27 mouse cellular contexts compared by ENCODE assay signal in genomic region chr1:77385613-77386012, GRCm38 (mm10).
"Had no signal": no experiment of that assay in that cellular context is flagged by ENCODE, and none has a peak within 500 bp of the region (broad histone marks: within the 10 kb centered on the region; RNA-seq: fewer than 3 reads in every experiment).

No protein-coding gene starts in this region.

- ATAC-seq: inflammation-experienced regulatory T-cells, adult 6 months; intestine, embryonic 15.5 days; intestine, postnatal 0 days; liver, postnatal 0 days had no signal

- H3K4me2 ChIP-seq: heart, embryonic 12.5 days; hindbrain, embryonic 12.5 days; hindbrain, embryonic 15.5 days; intestine, embryonic 15.5 days; limb, embryonic 13.5 days; limb, embryonic 15.5 days; liver, embryonic 13.5 days; liver, embryonic 15.5 days had no signal

- DNase-seq: gastrocnemius, adult 2 months; gastrocnemius, postnatal 10 days; gastrocnemius, postnatal 25 days; heart, adult 18-20 months; heart, postnatal 10 days; heart, postnatal 4 days; kidney, adult 18-20 months; kidney, adult 8-10 months; kidney, postnatal 10 days; kidney, postnatal 25 days; kidney, postnatal 4 days; layer of hippocampus, adult 9-11 months; left cerebral cortex, postnatal 4 days; liver, embryonic 13.5 days; liver, postnatal 0 days had no signal

- H3K27me3 ChIP-seq: hindbrain, embryonic 12.5 days; hindbrain, embryonic 15.5 days; intestine, embryonic 15.5 days; limb, embryonic 13.5 days; limb, embryonic 15.5 days; liver, embryonic 13.5 days; liver, embryonic 15.5 days had no signal

- H3K4me1 ChIP-seq: intestine, embryonic 15.5 days; liver, embryonic 13.5 days; liver, embryonic 15.5 days had no signal

- H3K9ac ChIP-seq: heart, embryonic 12.5 days; hindbrain, embryonic 12.5 days; hindbrain, embryonic 15.5 days; intestine, embryonic 15.5 days; limb, embryonic 13.5 days; limb, embryonic 15.5 days; liver, embryonic 13.5 days; liver, embryonic 15.5 days; liver, postnatal 0 days had no signal

- H3K9me3 ChIP-seq: heart, embryonic 10.5 days; heart, embryonic 12.5 days; hindbrain, embryonic 10.5 days; hindbrain, embryonic 12.5 days; hindbrain, embryonic 15.5 days; intestine, embryonic 15.5 days; limb, embryonic 13.5 days; limb, embryonic 15.5 days; liver, embryonic 13.5 days; liver, embryonic 15.5 days had no signal

- H3K36me3 ChIP-seq: heart, embryonic 10.5 days; hindbrain, embryonic 15.5 days; liver, embryonic 13.5 days; liver, embryonic 15.5 days had no signal

- H3K4me3 ChIP-seq: gastrocnemius, adult 2 months; heart, embryonic 10.5 days; heart, embryonic 12.5 days; hindbrain, embryonic 10.5 days; hindbrain, embryonic 12.5 days; hindbrain, embryonic 15.5 days; intestine, embryonic 15.5 days; left cerebral cortex, adult 2 months; limb, embryonic 13.5 days; limb, embryonic 15.5 days; liver, embryonic 13.5 days; liver, embryonic 15.5 days had no signal

- H3K27ac ChIP-seq: gastrocnemius, adult 2 months; heart, embryonic 10.5 days; hindbrain, embryonic 10.5 days; hindbrain, embryonic 12.5 days; hindbrain, embryonic 15.5 days; intestine, embryonic 15.5 days; left cerebral cortex, adult 2 months; liver, embryonic 13.5 days; liver, embryonic 15.5 days had no signal
